Mouse (Mus musculus) layer of hippocampus, postnatal 25 days (tissue): ENCODE results near the gene Ubl4a. TPM values are rescaled to one million over a fixed set of nuclear protein-coding genes. Genes with fewer than 3 reads are reported as not detected.
"Not testable (repeated sequence)": the region's sequence is repeated elsewhere in the genome, so short reads cannot be mapped to it uniquely, and the experiment has no call there.

Source experiments
- DNase-seq, 2 experiments: peaks; one replicate each; pipeline ENCODE4 v3.0.0; 2022; ENCODE audit warnings: mixed read lengths in 2 of 2, low spot score in 1 of 2; ENCODE audit errors: extremely low spot score in 1 of 2
- total RNA-seq, 2 experiments: library from RNA; stranded (reverse); gene quantifications; 2 replicates each; pipeline ENCODE4 v1.2.3; 2021

The Ubl4a gene
- 10 to 100 TPM; 70.0 to 73.0 TPM for total RNA-seq

GRCm38 (mm10) chrX:74372888-74373549 is at the start of gene Ubl4a, which contains the start of gene Slc10a3:
Ubl4a (minus strand) TSS chrX:74373218.
Slc10a3 (minus strand) TSS chrX:74373349.
- peak; percentile 42 to 52 for DNase-seq

GRCm38 (mm10) chrX:74413377-74413776 is 40.4 kb upstream of the Ubl4a start:
- peak; percentile 12 to 47 for DNase-seq

DNA sequence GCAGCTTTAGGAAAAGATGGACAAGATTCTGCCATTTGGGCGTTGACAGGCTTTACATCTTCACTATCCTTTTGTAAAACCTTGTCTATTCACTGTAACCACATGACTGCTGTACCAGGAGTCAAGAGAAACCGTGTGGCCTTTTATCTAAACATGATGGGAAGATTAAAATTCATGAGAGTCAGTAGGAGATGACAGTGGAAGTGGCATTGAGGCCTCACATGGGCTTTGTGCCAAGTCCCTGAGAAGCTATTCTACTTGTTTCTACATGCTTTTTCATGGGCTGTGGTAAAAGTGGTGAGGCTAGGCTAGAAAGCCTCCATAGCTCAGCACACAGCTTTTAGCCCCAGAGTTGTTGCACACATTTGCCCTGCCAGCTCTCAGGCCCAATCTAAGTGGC is 35.3 kb upstream of the Ubl4a start:
- DNase-seq, result no peak

DNA sequence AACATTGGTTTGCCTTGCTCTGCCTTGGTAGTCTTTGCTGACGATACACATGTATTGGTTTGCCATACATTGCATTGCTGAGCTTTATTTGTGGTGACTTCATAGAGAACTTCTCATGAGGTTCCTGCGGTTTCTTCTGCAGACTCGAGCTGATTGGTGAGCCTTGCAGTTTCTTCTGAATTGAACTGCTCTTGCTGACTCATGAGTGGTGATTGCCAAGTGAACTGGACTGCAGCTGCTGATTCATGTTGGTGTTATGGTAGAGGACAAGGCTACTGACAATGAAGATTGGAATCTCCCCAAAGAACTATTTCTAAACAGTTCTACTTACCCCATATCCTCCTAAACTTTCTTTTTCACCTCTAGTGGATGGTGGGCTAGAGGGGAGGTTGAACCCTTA is 27.1 kb upstream of the Ubl4a start:
- no peak for DNase-seq

DNA sequence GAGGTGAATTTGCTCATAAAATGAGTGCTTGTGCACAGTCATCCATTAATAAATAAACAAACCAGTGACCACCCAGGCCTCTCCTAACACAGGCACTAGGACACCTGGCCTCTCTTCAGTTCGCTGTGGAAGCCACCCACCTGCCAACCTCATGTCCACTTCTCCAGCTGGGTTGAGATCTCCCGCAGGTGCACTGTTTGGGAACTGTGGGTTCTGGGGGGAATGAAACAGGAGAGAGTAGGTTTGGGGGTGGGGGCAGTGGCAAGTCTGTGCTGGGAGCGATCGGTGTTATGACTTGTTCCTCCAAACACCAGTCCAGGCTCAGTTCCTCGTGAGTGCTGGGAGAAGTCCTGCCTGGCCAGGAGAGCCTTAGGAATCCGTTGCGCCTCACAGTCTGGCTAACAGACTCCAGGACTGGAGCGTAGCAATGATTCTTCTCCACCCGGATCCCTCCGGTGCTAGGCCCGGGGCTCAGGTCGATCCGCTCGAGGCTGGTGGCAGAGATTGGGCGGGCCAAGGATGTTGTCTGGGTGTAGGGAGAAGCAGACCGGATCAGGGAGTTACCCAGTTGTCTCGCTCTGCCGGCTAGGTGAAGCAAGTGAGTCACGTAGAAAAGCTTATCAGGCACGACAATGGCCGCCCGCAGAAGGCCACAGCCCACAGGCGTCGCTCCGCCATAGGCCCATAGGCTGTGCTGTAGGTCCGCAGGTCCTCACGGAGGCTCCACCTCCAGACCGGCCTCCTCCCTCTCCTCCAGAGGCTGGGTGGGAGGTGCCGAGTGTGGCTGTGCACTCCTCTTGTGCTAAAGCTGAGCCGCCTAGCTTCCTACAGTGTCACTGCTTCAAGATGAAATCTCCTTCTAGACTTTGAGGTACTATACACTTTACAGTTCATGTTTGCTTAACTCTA is 19.8 kb upstream of the Ubl4a start, which contains the start of the genes Fam3a and Ikbkg:
Fam3a (minus strand) TSS at position 738 of the 909 bp plus-strand sequence.
Ikbkg (plus strand) TSS at position 756 of the 909 bp plus-strand sequence.
- DNase-seq, result peak; percentile 40 to 52

GRCm38 (mm10) chrX:74388153-74388552 is 15.1 kb upstream of the Ubl4a start:
- DNase-seq, result no peak

DNA sequence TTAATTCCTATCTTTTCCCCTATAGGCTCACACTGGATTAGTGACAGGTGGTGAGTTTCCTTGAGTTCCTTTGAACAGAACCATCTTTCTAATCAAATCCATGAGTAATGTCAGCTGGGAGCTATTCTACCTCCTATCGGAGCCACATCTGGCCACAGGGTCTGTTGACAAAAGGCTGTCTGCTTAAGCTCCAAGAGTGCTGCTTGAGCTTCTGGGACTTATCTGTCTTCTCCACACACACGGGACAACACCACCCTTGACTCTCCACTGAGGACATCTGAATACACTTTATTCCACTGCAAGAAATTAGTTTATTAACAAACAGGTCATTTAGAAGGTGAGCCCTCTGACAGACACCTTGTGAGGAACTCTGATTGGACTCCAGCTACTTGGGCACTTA is 11.4 kb upstream of the Ubl4a start:
- DNase-seq, result no peak

DNA sequence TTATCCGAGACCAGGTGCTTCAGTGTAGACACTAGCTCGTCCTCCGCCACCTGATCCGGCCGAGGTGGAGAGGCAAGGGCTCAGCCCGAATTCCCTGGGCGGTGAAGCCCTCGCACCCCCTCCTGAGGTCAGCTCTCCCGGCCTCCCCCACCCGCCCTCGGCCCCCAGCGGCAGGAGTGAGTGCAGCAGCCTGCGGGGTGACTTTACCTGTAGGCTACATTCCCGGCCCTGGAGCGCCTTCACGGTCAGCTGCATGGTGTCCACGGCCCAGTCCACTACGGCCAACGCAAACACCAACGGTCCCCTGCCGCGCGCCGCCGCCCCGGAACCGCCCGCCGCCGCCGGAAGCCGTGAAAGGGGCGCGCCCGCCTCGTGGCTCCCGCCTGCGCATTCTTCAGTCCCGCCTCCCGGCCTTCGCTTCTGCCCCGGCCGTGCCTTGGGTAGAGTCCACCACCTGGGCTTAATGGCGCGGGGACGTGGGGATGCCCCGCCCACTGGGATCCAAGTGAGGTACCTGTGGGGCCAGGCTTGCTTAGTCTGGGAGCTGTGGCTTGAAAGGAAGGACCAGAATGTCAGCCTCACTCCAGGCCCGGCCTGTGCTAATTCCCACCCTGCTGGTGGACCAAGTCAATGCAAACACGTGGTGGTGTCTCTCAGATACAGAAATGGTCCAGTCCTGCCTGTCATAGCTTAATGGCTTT is 4.7 kb downstream of the Ubl4a start:
- peak; percentile 43 to 52 for DNase-seq

GRCm38 (mm10) chrX:74367512-74367911 is 5.5 kb downstream of the Ubl4a start:
- DNase-seq, result no peak

DNA sequence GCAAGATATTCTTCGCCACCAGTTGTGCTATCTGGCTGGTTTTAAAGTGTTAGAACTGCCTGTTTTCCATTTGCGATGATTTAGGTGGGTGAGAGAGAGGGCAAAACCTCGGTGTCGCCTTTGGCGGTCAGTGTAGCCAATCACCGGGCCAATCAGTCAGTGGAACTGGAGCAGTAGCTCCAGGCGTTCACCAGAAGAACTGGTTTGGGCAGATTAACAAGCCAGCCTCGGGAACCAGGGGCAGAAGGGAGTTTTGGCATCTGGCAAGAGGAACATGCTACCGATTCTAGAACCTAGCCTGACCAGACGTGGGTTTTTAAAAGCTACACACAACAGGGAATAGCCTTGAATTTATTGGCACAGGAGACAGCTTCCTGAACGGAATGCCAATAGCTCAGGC is 13.8 kb downstream of the Ubl4a start:
- no peak for DNase-seq

DNA sequence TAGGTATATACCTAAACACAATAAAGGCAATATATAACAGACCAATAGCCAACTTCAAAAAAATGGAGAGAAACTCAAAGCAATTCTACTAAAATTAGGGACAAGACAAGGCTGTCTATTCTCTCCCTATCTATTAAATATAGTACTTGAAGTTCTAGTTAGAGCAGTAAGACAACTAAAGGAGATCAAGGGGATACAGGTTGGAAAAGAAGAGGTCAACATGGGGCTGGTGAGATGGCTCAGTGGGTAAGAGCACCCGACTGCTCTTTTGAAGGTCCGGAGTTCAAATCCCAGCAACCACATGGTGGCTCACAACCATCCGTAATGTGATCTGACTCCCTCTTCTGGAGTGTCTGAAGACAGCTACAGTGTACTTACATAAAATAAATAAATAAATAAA is 15.9 kb downstream of the Ubl4a start:
- DNase-seq, result not testable (repeated sequence)

DNA sequence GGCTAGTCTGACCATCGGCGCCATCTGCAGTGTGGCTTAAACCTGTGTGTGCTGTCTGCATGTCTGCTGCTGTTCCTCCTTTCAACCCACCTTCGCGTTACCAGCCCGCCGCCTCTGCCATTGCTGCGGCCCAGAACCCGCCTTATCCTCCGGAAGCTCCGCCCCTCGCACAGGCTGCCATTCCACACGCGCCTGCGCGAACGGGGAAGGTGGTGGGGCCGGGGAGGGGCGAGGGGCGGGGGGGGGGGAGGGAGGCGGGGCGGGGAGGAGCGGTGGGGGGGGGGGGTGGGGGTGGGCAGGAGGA is 19.6 kb downstream of the Ubl4a start, which contains the start of gene Lage3:
Lage3 (minus strand) TSS at position 152 of the 304 bp plus-strand sequence.
- DNase-seq, result peak; percentile 56 to 70

DNA sequence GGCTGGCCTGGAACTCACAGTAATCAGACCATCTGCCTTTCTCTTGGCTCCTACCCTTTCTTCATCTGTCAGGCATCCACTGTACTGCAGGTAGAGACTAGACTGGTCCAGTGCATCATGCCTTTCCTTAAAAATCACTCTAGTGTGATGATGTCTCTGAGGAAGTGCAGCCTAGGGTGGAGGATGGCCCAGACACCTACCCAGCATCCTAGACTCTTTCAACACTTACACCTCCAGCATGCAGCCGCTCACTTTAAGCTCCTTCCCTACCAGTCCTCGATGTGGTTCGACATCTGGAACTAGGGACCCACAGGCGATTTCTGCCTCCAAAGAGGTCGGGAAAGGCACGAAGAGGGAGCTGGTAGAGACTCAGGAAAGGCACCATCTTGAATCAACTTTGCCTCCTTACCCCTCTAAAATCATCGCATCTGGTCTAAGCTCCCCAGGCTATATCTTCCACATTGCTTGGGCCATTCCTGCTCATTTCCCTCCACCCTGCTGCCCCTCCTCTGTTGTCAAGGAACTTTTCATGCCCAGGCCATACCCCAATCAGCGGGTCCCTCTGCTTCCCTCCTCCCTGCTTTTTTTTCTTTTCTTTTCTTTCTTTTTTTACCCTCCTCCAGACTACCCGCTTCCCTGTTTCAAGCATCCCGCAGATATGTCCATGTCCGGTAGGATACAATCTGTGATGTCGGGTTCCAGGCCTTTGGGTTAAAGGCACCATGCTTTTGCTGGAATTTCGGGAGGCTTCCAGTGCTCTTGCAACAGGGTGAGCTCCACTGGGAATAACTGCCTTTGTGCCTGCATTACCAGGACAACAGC is 20.2 kb downstream of the Ubl4a start:
- DNase-seq, result no peak

DNA sequence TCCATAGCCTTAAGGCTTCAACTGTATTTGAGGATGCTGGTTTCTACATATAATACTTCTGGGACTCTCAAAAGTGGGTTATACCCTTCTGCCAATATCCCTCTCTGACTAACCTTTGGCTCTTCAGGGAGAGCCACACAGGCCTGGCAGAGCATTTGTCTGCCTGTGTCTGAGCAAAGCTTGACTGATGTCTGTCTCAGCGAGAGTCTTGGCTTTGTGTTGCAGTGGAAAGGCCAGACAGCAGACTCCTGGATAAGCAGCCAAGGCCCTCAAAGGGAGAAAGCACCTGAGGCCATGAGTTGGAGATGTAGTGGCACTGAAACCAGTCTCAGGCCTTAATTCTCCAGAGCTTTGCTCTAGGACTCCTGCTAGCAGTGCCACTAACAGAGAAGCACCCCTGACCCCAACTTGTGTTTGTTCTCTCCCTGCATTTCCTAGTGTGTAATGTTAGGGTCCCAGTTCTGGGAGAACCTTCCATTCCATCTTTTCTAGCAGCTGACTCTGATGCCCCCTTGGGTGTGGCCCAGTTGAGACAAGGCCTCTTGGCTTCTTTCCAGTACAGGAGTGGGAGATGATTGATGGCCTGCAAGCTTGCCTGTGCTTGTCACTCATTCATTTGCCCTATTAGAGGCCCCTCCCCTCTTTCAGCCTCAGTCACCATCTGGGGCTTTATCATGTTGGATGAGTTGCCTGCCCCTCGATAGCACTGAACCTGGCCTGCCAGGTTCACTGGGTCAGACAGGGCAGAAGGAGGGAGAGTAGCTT is 42.7 kb downstream of the Ubl4a start:
- DNase-seq, result no peak

DNA sequence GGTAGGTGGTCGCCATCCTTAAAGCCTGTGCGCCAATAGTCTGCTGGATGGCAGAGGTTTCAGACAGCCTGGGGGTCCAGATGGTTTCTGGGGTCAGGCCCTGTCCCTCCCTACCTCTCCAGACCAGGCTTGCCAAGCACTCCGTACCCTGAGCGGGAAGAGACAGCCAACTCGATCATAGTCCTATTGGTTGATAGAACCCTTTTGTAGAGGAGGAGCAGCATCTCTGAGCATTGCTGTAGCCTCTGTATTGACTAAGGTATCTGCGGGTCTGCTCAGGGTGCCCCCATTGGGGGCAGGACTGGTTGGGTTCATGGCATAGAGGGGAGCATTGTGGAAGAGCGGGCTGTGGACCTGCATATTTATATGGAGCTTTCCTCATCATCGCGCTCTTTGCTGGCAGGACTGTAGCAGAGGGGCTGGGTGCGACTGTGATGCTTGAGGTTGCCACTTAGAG is 43.8 kb downstream of the Ubl4a start:
- no peak for DNase-seq

DNA sequence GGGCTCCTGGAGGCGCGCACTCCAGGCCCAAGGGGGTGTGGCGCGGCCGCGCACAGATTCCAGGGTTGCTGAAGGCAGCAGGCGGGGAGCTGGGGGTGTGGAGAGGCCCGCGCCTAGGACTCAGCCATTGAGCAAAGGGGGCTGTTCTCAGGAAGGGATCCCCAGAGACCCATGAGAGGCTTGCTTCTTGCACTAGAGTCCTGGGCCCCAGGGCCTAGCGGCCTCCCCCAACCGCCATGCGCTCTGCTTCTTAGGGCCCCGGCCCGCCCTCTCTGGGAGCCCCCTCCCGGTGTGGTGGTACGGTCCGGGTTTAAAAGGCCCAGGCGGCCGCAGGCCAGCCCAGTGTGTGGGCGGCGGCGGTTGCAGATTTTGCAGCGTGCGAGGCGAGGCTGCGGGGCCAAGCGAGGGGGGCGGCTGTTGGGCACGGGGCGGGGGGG is 44.3 kb downstream of the Ubl4a start, which contains the start of gene Plxna3:
Plxna3 (plus strand) TSS at position 342 of the 437 bp plus-strand sequence.
- peak; percentile 47 to 53 for DNase-seq
